Mouse (Mus musculus) 416B (cell line): Measurements from ENCODE around the gene Nes.

Experiments used
- DNase-seq: peaks from one replicate; pipeline ENCODE4 v3.0.0; 2011; ENCODE audit warnings: low read depth

Nes gene

GRCm38 (mm10) chr3:87970939-87971488 lies at the start of gene Nes:
Gene Nes, plus strand, starts transcription at chr3:87971078.
- DNase-seq: no peak

- no peak for DNase-seq
Observed at GRCm38 (mm10) chr3:87924996-87925395, 45.9 kb upstream of the Nes start.

GRCm38 (mm10) chr3:87927452-87927851 lies 43.4 kb upstream of the Nes start:
- DNase-seq: no peak

- peak; percentile 65 for DNase-seq
Observed at GRCm38 (mm10) chr3:87929341-87930077, 41.4 kb upstream of the Nes start.

- DNase-seq: peak; percentile 98
Observed at GRCm38 (mm10) chr3:87930078-87930795, 40.6 kb upstream of the Nes start, which contains the start of the genes Isg20l2 and Rrnad1. Gene Isg20l2, plus strand, starts transcription at chr3:87930314. Gene Rrnad1, minus strand, starts transcription at chr3:87930717.

GRCm38 (mm10) chr3:87934026-87934425 lies 36.9 kb upstream of the Nes start:
- DNase-seq: no peak

- no peak for DNase-seq
Observed at GRCm38 (mm10) chr3:87934501-87934900, 36.4 kb upstream of the Nes start.

- DNase-seq: no peak
Observed at GRCm38 (mm10) chr3:87935201-87935600, 35.7 kb upstream of the Nes start.

- peak; percentile 78 for DNase-seq
Observed at GRCm38 (mm10) chr3:87935776-87936175, 35.1 kb upstream of the Nes start.

GRCm38 (mm10) chr3:87940611-87941010 lies 30.3 kb upstream of the Nes start:
- DNase-seq: no peak

- DNase-seq: no peak
Observed at GRCm38 (mm10) chr3:87942471-87942870, 28.4 kb upstream of the Nes start.

- DNase-seq: no peak
Observed at GRCm38 (mm10) chr3:87943586-87943985, 27.3 kb upstream of the Nes start.

- no peak for DNase-seq
Observed at GRCm38 (mm10) chr3:87944838-87945600, 25.9 kb upstream of the Nes start.

GRCm38 (mm10) chr3:87945781-87946540 lies 24.9 kb upstream of the Nes start:
- no peak for DNase-seq

- DNase-seq: no peak
Observed at GRCm38 (mm10) chr3:87946541-87946860, 24.4 kb upstream of the Nes start.

GRCm38 (mm10) chr3:87947056-87947810 lies 23.6 kb upstream of the Nes start:
- DNase-seq: no peak

GRCm38 (mm10) chr3:87947811-87948199 lies 23.1 kb upstream of the Nes start:
- DNase-seq: no peak

- DNase-seq: no peak
Observed at GRCm38 (mm10) chr3:87948378-87949265, 22.3 kb upstream of the Nes start, which contains the start of gene Crabp2. Gene Crabp2, plus strand, starts transcription at chr3:87948666.

- DNase-seq: no peak
Observed at GRCm38 (mm10) chr3:87949266-87949954, 21.5 kb upstream of the Nes start.
